Mouse (Mus musculus): ENCODE data around the gene Tlr9. TPM values are rescaled to one million over a fixed set of nuclear protein-coding genes. Genes with fewer than 3 reads are reported as not detected.

Tlr9 gene
- polyA plus RNA-seq, 1 experiment: 0.48 TPM

Other genes with a start within 250 kb of the Tlr9 start
- not detected in 2 replicates for gene Col6a4, start 125.8 kb upstream of the Tlr9 start, polyA plus RNA-seq (2012; ENCODE audit: insufficient read depth, insufficient read length, missing spikeins)
- gene Glyctk, start 64.5 kb upstream of the Tlr9 start, polyA plus RNA-seq (2012; ENCODE audit: insufficient read depth, insufficient read length, missing spikeins): 1.3 and 2.2 TPM in 2 replicates
- gene Wdr82, start 51.7 kb upstream of the Tlr9 start, polyA plus RNA-seq (2012; ENCODE audit: insufficient read depth, insufficient read length, missing spikeins): 19.7 and 20.3 TPM in 2 replicates
- gene Ppm1m, start 22.9 kb upstream of the Tlr9 start, polyA plus RNA-seq (2012; ENCODE audit: insufficient read depth, insufficient read length, missing spikeins): 104 and 137 TPM in 2 replicates
- gene Twf2, start 19.5 kb upstream of the Tlr9 start, polyA plus RNA-seq (2012; ENCODE audit: insufficient read depth, insufficient read length, missing spikeins): 13.6 and 19.5 TPM in 2 replicates
- 452 and 504 TPM in 2 replicates for gene Alas1, start 26.1 kb downstream of the Tlr9 start, polyA plus RNA-seq (2012; ENCODE audit: insufficient read depth, insufficient read length, missing spikeins)
- gene Poc1a, start 58.5 kb downstream of the Tlr9 start, polyA plus RNA-seq (2012; ENCODE audit: insufficient read depth, insufficient read length, missing spikeins): 9.4 and 12.7 TPM in 2 replicates
- gene Dusp7, start 146.0 kb downstream of the Tlr9 start, polyA plus RNA-seq (2012; ENCODE audit: insufficient read depth, insufficient read length, missing spikeins): 17.5 and 21.8 TPM in 2 replicates
- 143 and 152 TPM in 2 replicates for gene Rpl29, start 206.9 kb downstream of the Tlr9 start, polyA plus RNA-seq (2012; ENCODE audit: insufficient read depth, insufficient read length, missing spikeins)
- 3.6 and 6.1 TPM in 2 replicates for gene Acy1, start 215.7 kb downstream of the Tlr9 start, polyA plus RNA-seq (2012; ENCODE audit: insufficient read depth, insufficient read length, missing spikeins)
- 21.5 and 26.4 TPM in 2 replicates for gene Abhd14b, start 224.9 kb downstream of the Tlr9 start, polyA plus RNA-seq (2012; ENCODE audit: insufficient read depth, insufficient read length, missing spikeins)
- 12.8 and 12.9 TPM in 2 replicates for gene Abhd14a, start 225.1 kb downstream of the Tlr9 start, polyA plus RNA-seq (2012; ENCODE audit: insufficient read depth, insufficient read length, missing spikeins)
- 12.8 and 14.5 TPM in 2 replicates for gene Pcbp4, start 230.7 kb downstream of the Tlr9 start, polyA plus RNA-seq (2012; ENCODE audit: insufficient read depth, insufficient read length, missing spikeins)
- not detected in 2 replicates for gene Gpr62, start 243.3 kb downstream of the Tlr9 start, polyA plus RNA-seq (2012; ENCODE audit: insufficient read depth, insufficient read length, missing spikeins)